Mouse (Mus musculus) stomach, adult 2 months (tissue): ENCODE data around the gene Hacd4. TPM values are rescaled to one million over a fixed set of nuclear protein-coding genes. Genes with fewer than 3 reads are reported as not detected.

Source experiments
- polyA plus RNA-seq: library from polyadenylated mRNA; depleted of rRNA; stranded (reverse); fragments of >200 nt; gene quantifications from 2 replicates; pipeline ENCODE4 v1.2.3, GENCODE M21; 2012; rRNA removed

Hacd4 gene
- polyA plus RNA-seq, result 0.62 and 0.87 TPM in 2 replicates

GRCm38 (mm10) chr4:88438326-88438989, at the start of gene Hacd4:
Gene Hacd4, minus strand, starts transcription at chr4:88438928.

Other genes with a start within 250 kb of the Hacd4 start
- not detected in 2 replicates for gene Ifnb1, start 83.8 kb upstream of the Hacd4 start, polyA plus RNA-seq
- not detected in 2 replicates for gene Ifna15, start 119.3 kb upstream of the Hacd4 start, polyA plus RNA-seq
- gene Ifna14, start 132.9 kb upstream of the Hacd4 start, polyA plus RNA-seq, result not detected in 2 replicates
- not detected in 2 replicates for gene Ifna9, start 153.5 kb upstream of the Hacd4 start, polyA plus RNA-seq
- gene Ifna12, start 164.4 kb upstream of the Hacd4 start, polyA plus RNA-seq, result not detected in 2 replicates
- gene C87499, start 195.5 kb upstream of the Hacd4 start, polyA plus RNA-seq, result not detected in 2 replicates
- not detected in 2 replicates for gene Ifna13, start 205.5 kb upstream of the Hacd4 start, polyA plus RNA-seq
- not detected in 2 replicates for gene Ifna16, start 238.0 kb upstream of the Hacd4 start, polyA plus RNA-seq
- not detected in 2 replicates for gene Ifna2, start 245.0 kb upstream of the Hacd4 start, polyA plus RNA-seq